Mouse (Mus musculus) MEL (cell line): Measurements from ENCODE around the gene Tbxa2r. TPM values are rescaled to one million over a fixed set of nuclear protein-coding genes. Genes with fewer than 3 reads are reported as not detected.

Experiments used
- DNase-seq: peaks from one replicate; pipeline ENCODE4 v3.0.0; 2011; ENCODE audit warnings: low read depth, low spot score
- H3K27ac ChIP-seq: 2 replicates; pipeline ENCODE4 v1.5.1; 2012; ENCODE audit warnings: low read depth, mild to moderate bottlenecking, control low read depth, low read length, moderate library complexity; ENCODE audit not compliant: control insufficient read depth
- H3K27me3 ChIP-seq, 2 experiments: fragments of 150-350 bp in 1 of 2; sonication (generic) in 1 of 2; 2 replicates each; pipeline ENCODE4 v1.6.1; 2012; ENCODE audit warnings: low read length in 2 of 2, mild to moderate bottlenecking in 2 of 2, improper control_type of control experiment in 1 of 2, moderate library complexity in 1 of 2; ENCODE audit not compliant: insufficient read depth in 2 of 2, control insufficient read depth in 1 of 2
- H3K36me3 ChIP-seq, 2 experiments: 2 replicates each; pipeline ENCODE4 v1.6.1; 2012 to 2014; ENCODE audit warnings: low read length in 2 of 2, improper control_type of control experiment in 1 of 2, inconsistent platforms in 1 of 2, mild to moderate bottlenecking in 1 of 2; ENCODE audit not compliant: insufficient read depth in 2 of 2, control insufficient read depth in 1 of 2
- H3K4me1 ChIP-seq, 2 experiments: fragments of 150-350 bp in 1 of 2; sonication (generic) in 1 of 2; 2 replicates each; pipeline ENCODE4 v1.6.1; 2012; ENCODE audit warnings: low read length in 2 of 2, improper control_type of control experiment in 1 of 2, mild to moderate bottlenecking in 1 of 2; ENCODE audit not compliant: insufficient read depth in 2 of 2, control insufficient read depth in 1 of 2
- H3K4me3 ChIP-seq, 2 experiments: fragments of 150-350 bp in 1 of 2; sonication (generic) in 1 of 2; 2 replicates each; pipeline ENCODE4 v1.5.1; 2012; ENCODE audit warnings: low read depth in 2 of 2, low read length in 2 of 2, mild to moderate bottlenecking in 2 of 2, moderate library complexity in 2 of 2, control low read depth in 1 of 2, improper control_type of control experiment in 1 of 2; ENCODE audit not compliant: control insufficient read depth in 1 of 2, insufficient read depth in 1 of 2
- H3K79me2 ChIP-seq: 2 replicates; pipeline ENCODE4 v1.6.1; 2012; ENCODE audit warnings: mild to moderate bottlenecking, low read length, moderate library complexity; ENCODE audit not compliant: control insufficient read depth, poor library complexity, insufficient read depth
- H3K9ac ChIP-seq: 2 replicates; pipeline ENCODE4 v1.6.1; 2012; ENCODE audit warnings: low read depth, mild to moderate bottlenecking, control low read depth, low read length, moderate library complexity; ENCODE audit not compliant: control insufficient read depth, poor library complexity, severe bottlenecking
- H3K9me3 ChIP-seq: fragments of 150-350 bp; sonication (generic); replicated peaks from 2 replicates; pipeline ENCODE4 v1.6.1; 2012; ENCODE audit warnings: mild to moderate bottlenecking, low read length, improper control_type of control experiment, moderate library complexity; ENCODE audit not compliant: insufficient read depth
- BHLHE40 ChIP-seq: IDR thresholded peaks from 2 replicates; pipeline ENCODE4 v1.6.1; 2012; ENCODE audit warnings: low read depth, mild to moderate bottlenecking, inconsistent platforms, low read length, improper control_type of control experiment, borderline replicate concordance
- CHD2 ChIP-seq: IDR thresholded peaks from 2 replicates; pipeline ENCODE4 v1.6.1; 2011; ENCODE audit warnings: low read length, improper control_type of control experiment
- E2F4 ChIP-seq: IDR thresholded peaks from 2 replicates; pipeline ENCODE4 v1.6.1; 2011; ENCODE audit warnings: low read depth, low read length, improper control_type of control experiment, borderline replicate concordance
- ELF1 ChIP-seq: IDR thresholded peaks from 2 replicates; pipeline ENCODE4 v1.6.1; 2014; ENCODE audit warnings: low read depth, mild to moderate bottlenecking, inconsistent platforms, low read length, improper control_type of control experiment, moderate library complexity
- HCFC1 ChIP-seq: IDR thresholded peaks from 2 replicates; pipeline ENCODE4 v1.6.1; 2012; ENCODE audit warnings: low read depth, mild to moderate bottlenecking, inconsistent platforms, low read length, improper control_type of control experiment, moderate library complexity
- JUND ChIP-seq: IDR thresholded peaks from 2 replicates; pipeline ENCODE4 v1.6.1; 2011; ENCODE audit warnings: low read depth, mild to moderate bottlenecking, improper control_type of control experiment, low read length
- MYB ChIP-seq: IDR thresholded peaks from 2 replicates; pipeline ENCODE4 v1.6.1; 2011; ENCODE audit warnings: mild to moderate bottlenecking, low read depth, low read length, improper control_type of control experiment
- POLR2A ChIP-seq, 2 experiments: IDR thresholded peaks; 2 replicates each; pipeline ENCODE4 v1.6.1; 2011 to 2012; ENCODE audit warnings: low read length in 2 of 2, mild to moderate bottlenecking in 2 of 2, control low read depth in 1 of 2, improper control_type of control experiment in 1 of 2, low read depth in 1 of 2, moderate library complexity in 1 of 2; ENCODE audit not compliant: control insufficient read depth in 1 of 2, insufficient read depth in 1 of 2, poor library complexity in 1 of 2
- POLR2AphosphoS2 ChIP-seq: IDR thresholded peaks from 2 replicates; pipeline ENCODE4 v1.6.1; 2011; ENCODE audit warnings: low read length, improper control_type of control experiment
- POLR2AphosphoS5 ChIP-seq: IDR thresholded peaks from 2 replicates; pipeline ENCODE4 v1.6.1; 2012; ENCODE audit warnings: low read depth, borderline replicate concordance, mild to moderate bottlenecking, inconsistent platforms, low read length, moderate library complexity, mixed read lengths
- RAD21 ChIP-seq: IDR thresholded peaks from 2 replicates; pipeline ENCODE4 v1.6.1; 2011; ENCODE audit warnings: mild to moderate bottlenecking, low read depth, low read length, improper control_type of control experiment
- RCOR1 ChIP-seq: IDR thresholded peaks from 2 replicates; pipeline ENCODE4 v1.6.1; 2012; ENCODE audit warnings: low read depth, mild to moderate bottlenecking, inconsistent platforms, low read length, improper control_type of control experiment
- SMC3 ChIP-seq: IDR thresholded peaks from 2 replicates; pipeline ENCODE4 v1.6.1; 2011; ENCODE audit warnings: low read depth, low read length, improper control_type of control experiment
- USF2 ChIP-seq, 2 experiments: IDR thresholded peaks; 2 replicates each; pipeline ENCODE4 v1.6.1; 2011 to 2012; ENCODE audit warnings: improper control_type of control experiment in 2 of 2, low read length in 2 of 2, borderline replicate concordance in 1 of 2, inconsistent platforms in 1 of 2, low read depth in 1 of 2, mild to moderate bottlenecking in 1 of 2; ENCODE audit not compliant: insufficient read depth in 1 of 2
- ZC3H11A ChIP-seq: IDR thresholded peaks from 2 replicates; pipeline ENCODE4 v1.6.1; 2012; ENCODE audit warnings: low read depth, mild to moderate bottlenecking, inconsistent platforms, low read length, improper control_type of control experiment
- ZMIZ1 ChIP-seq: IDR thresholded peaks from 2 replicates; pipeline ENCODE4 v1.6.1; 2012; ENCODE audit warnings: low read depth, mild to moderate bottlenecking, inconsistent platforms, low read length, improper control_type of control experiment, moderate library complexity
- polyA plus RNA-seq, 2 experiments: library from polyadenylated mRNA; stranded (reverse) in 1 of 2; unstranded in 1 of 2; fragments of >175 nt in 1 of 2; fragments of >200 nt in 1 of 2; gene quantifications; 2 replicates each; pipeline versions ENCODE4 v1.2.1 to v1.2.4; 2012; ENCODE audit warnings: low replicate concordance in 2 of 2, low read depth in 1 of 2; ENCODE audit not compliant: insufficient read length in 2 of 2, insufficient read depth in 1 of 2, missing spikeins in 1 of 2
- total RNA-seq: library from RNA; depleted of rRNA; stranded (reverse); fragments of 300-350 nt; gene quantifications from 2 replicates; pipeline ENCODE4 v1.2.3, GENCODE M21; 2012

Gene Tbxa2r
- total and polyA plus RNA-seq, 3 experiments, result 0.31 TPM; not detected in 2

GRCm38 (mm10) chr10:81365672-81366476 is 37.3 kb downstream of the Tbxa2r start, which contains the start of gene 4930404N11Rik:
TSS of gene 4930404N11Rik (minus strand) at chr10:81365816.
- no peaks in the 10 kb centered on the region for H3K27me3 ChIP-seq
- H3K9ac ChIP-seq, result no peak within 1 kb of the TSS
- no peak within 1 kb of the TSS for H3K4me3 ChIP-seq
- H3K4me1 ChIP-seq, result peaks cover 0 to 5% of the 10 kb centered on the region in 2 experiments; a peak in 1 of 4 replicates
- TF ChIP-seq RAD21 (no peak), POLR2A (IDR thresholded peaks at IDR 0.05; ENCODE audit: control insufficient read depth in 1 of 2, insufficient read depth in 1 of 2, low read depth in 1 of 2, low read length in 2 of 2, poor library complexity in 1 of 2) (peak; percentile 25 to 48; a peak in 2 of 4 replicates), RCOR1 (no peak), POLR2AphosphoS5 (peak; percentile 83; the same call in 1 of the 2 replicates), ZMIZ1 (peak; percentile 76), E2F4 (no peak), MYB (no peak), ELF1 (0 out of 2 replicates have a peak, but pooled peaks have one; percentile 4), POLR2AphosphoS2 (peak; percentile 47; the same call in 1 of the 2 replicates)
- 0 out of 4 replicates have a peak, but pooled peaks cover 0 to 3% of the 10 kb centered on the region in 2 experiments for H3K36me3 ChIP-seq
- no peaks in the 10 kb centered on the region for H3K79me2 ChIP-seq
- no peak within 1 kb of the TSS for H3K27ac ChIP-seq
- H3K9me3 ChIP-seq, result no peaks in the 10 kb centered on the region
- DNase-seq, result peak; percentile 70

- Histone ChIP-seq H3K9me3 (no peaks in the 10 kb centered on the region), H3K9ac (no peak overlapping the region), H3K4me3 (no peak overlapping the region), H3K4me1 (peaks cover 0 to 5% of the 10 kb centered on the region in 2 experiments; a peak in 1 of 4 replicates), H3K27me3 (no peaks in the 10 kb centered on the region), H3K36me3 (0 out of 4 replicates have a peak, but pooled peaks cover 0 to 3% of the 10 kb centered on the region in 2 experiments), H3K27ac (no peak overlapping the region)
- DNase-seq, result peak; percentile 53
- peak; percentile 9 to 19; a peak in 1 of 4 replicates for TF ChIP-seq POLR2A (IDR thresholded peaks at IDR 0.05; ENCODE audit: control insufficient read depth in 1 of 2, insufficient read depth in 1 of 2, low read depth in 1 of 2, low read length in 2 of 2, poor library complexity in 1 of 2)
- peak; percentile 69 for TF ChIP-seq POLR2AphosphoS2
- TF ChIP-seq CHD2, result peak; percentile 5; the same call in 1 of the 2 replicates
- TF ChIP-seq ZMIZ1, result peak; percentile 31; the same call in 1 of the 2 replicates
- no peak for TF ChIP-seq ZC3H11A
- no peak for TF ChIP-seq JUND
- no peak for TF ChIP-seq HCFC1
- no peak for TF ChIP-seq BHLHE40
- no peak for TF ChIP-seq USF2 (IDR thresholded peaks at IDR 0.05; ENCODE audit: borderline replicate concordance in 1 of 2, insufficient read depth in 1 of 2, low read depth in 1 of 2, low read length in 2 of 2)
- TF ChIP-seq SMC3, result peak; percentile 8
- TF ChIP-seq POLR2AphosphoS5, result peak; percentile 85; the same call in 1 of the 2 replicates
- TF ChIP-seq, all 39 proteins: peak for 6
- no peaks in the 10 kb centered on the region for H3K79me2 ChIP-seq
Observed at GRCm38 (mm10) chr10:81366477-81367206, 38.1 kb downstream of the Tbxa2r start.
